Mouse (Mus musculus): Measurements from ENCODE around the gene Ube2s. TPM values are rescaled to one million over a fixed set of nuclear protein-coding genes. Genes with fewer than 3 reads are reported as not detected.

Gene Ube2s
- polyA plus RNA-seq (2017; shearing (Covaris generic)) = 80.0 TPM

GRCm38 (mm10) chr7:4812303-4813104 lies at the start of gene Ube2s:
Gene Ube2s (minus strand): TSS chr7:4812590.

GRCm38 (mm10) chr7:4844245-4844916 lies 32.0 kb upstream of the Ube2s start, which contains the start of gene Shisa7:
Gene Shisa7 (minus strand): TSS chr7:4844696.

GRCm38 (mm10) chr7:4792278-4793212 lies 19.8 kb downstream of the Ube2s start, which contains the start of gene Rpl28:
Gene Rpl28 (plus strand): TSS chr7:4792874.

GRCm38 (mm10) chr7:4789436-4789935 lies 22.9 kb downstream of the Ube2s start, which contains the start of gene Tmem238:
Gene Tmem238 (minus strand): TSS chr7:4789656.

GRCm38 (mm10) chr7:4782759-4783158 lies 29.6 kb downstream of the Ube2s start, which contains the start of the genes Il11 and Tmem190:
Gene Il11 (minus strand): TSS chr7:4782859.
Gene Tmem190 (plus strand): TSS chr7:4782937.

GRCm38 (mm10) chr7:4771202-4771601 lies 41.2 kb downstream of the Ube2s start, which contains the start of gene Fam71e2:
Gene Fam71e2 (minus strand): TSS chr7:4771302.

GRCm38 (mm10) chr7:4752821-4753570 lies 59.4 kb downstream of the Ube2s start, which contains the start of gene Cox6b2:
Gene Cox6b2 (minus strand): TSS chr7:4753094.

Other genes starting within 250 kb of the Ube2s start
- not detected for gene Ptprh, start 208.5 kb downstream of the Ube2s start, polyA plus RNA-seq (2017; shearing (Covaris generic))
- 3.5 TPM for gene Tmem86b, start 181.2 kb downstream of the Ube2s start, polyA plus RNA-seq (2017; shearing (Covaris generic))
- 26.6 TPM for gene Ppp6r1, start 153.6 kb downstream of the Ube2s start, polyA plus RNA-seq (2017; shearing (Covaris generic))
- gene Hspbp1, start 127.5 kb downstream of the Ube2s start, polyA plus RNA-seq (2017; shearing (Covaris generic)) = 87.0 TPM
- gene Brsk1, start 122.0 kb downstream of the Ube2s start, polyA plus RNA-seq (2017; shearing (Covaris generic)) = not detected
- not detected for gene Tmem150b, start 87.3 kb downstream of the Ube2s start, polyA plus RNA-seq (2017; shearing (Covaris generic))
- gene Kmt5c, start 72.5 kb downstream of the Ube2s start, polyA plus RNA-seq (2017; shearing (Covaris generic)) = 45.4 TPM
- 4.9 TPM for gene Cox6b2, start 59.5 kb downstream of the Ube2s start, polyA plus RNA-seq (2017; shearing (Covaris generic))
- not detected for gene Fam71e2, start 41.3 kb downstream of the Ube2s start, polyA plus RNA-seq (2017; shearing (Covaris generic))
- not detected for gene Il11, start 29.7 kb downstream of the Ube2s start, polyA plus RNA-seq (2017; shearing (Covaris generic))
- not detected for gene Tmem190, start 29.7 kb downstream of the Ube2s start, polyA plus RNA-seq (2017; shearing (Covaris generic))
- 0.46 TPM for gene Tmem238, start 22.9 kb downstream of the Ube2s start, polyA plus RNA-seq (2017; shearing (Covaris generic))
- gene Rpl28, start 19.7 kb downstream of the Ube2s start, polyA plus RNA-seq (2017; shearing (Covaris generic)) = 535 TPM
- gene Shisa7, start 32.1 kb upstream of the Ube2s start, polyA plus RNA-seq (2017; shearing (Covaris generic)) = not detected
- gene Isoc2b, start 57.7 kb upstream of the Ube2s start, polyA plus RNA-seq (2017; shearing (Covaris generic)) = 44.2 TPM
- gene Isoc2a, start 64.6 kb upstream of the Ube2s start, polyA plus RNA-seq (2017; shearing (Covaris generic)) = 1.1 TPM
- not detected for gene Gm36210, start 93.9 kb upstream of the Ube2s start, polyA plus RNA-seq (2017; shearing (Covaris generic))
- 1.9 TPM for gene Zfp628, start 102.6 kb upstream of the Ube2s start, polyA plus RNA-seq (2017; shearing (Covaris generic))
- gene Nat14, start 109.4 kb upstream of the Ube2s start, polyA plus RNA-seq (2017; shearing (Covaris generic)) = 0.71 TPM
- not detected for gene Ssc5d, start 113.2 kb upstream of the Ube2s start, polyA plus RNA-seq (2017; shearing (Covaris generic))
- 0.43 TPM for gene Sbk2, start 151.8 kb upstream of the Ube2s start, polyA plus RNA-seq (2017; shearing (Covaris generic))
- not detected for gene Sbk3, start 158.6 kb upstream of the Ube2s start, polyA plus RNA-seq (2017; shearing (Covaris generic))
- gene Zfp579, start 183.6 kb upstream of the Ube2s start, polyA plus RNA-seq (2017; shearing (Covaris generic)) = 12.8 TPM
- 31.7 TPM for gene Zfp524, start 201.8 kb upstream of the Ube2s start, polyA plus RNA-seq (2017; shearing (Covaris generic))
- 29.7 TPM for gene Fiz1, start 202.1 kb upstream of the Ube2s start, polyA plus RNA-seq (2017; shearing (Covaris generic))
- 17.0 TPM for gene Gm44973, start 202.9 kb upstream of the Ube2s start, polyA plus RNA-seq (2017; shearing (Covaris generic))
- gene Zfp865, start 207.8 kb upstream of the Ube2s start, polyA plus RNA-seq (2017; shearing (Covaris generic)) = 10.5 TPM
- not detected for gene Ccdc106, start 208.0 kb upstream of the Ube2s start, polyA plus RNA-seq (2017; shearing (Covaris generic))
- gene 4632433K11Rik, start 221.5 kb upstream of the Ube2s start, polyA plus RNA-seq (2017; shearing (Covaris generic)) = not detected
- 5.3 TPM for gene Zfp784, start 225.9 kb upstream of the Ube2s start, polyA plus RNA-seq (2017; shearing (Covaris generic))
- gene Zfp580, start 238.9 kb upstream of the Ube2s start, polyA plus RNA-seq (2017; shearing (Covaris generic)) = 1.2 TPM
- 105 TPM for gene U2af2, start 249.6 kb upstream of the Ube2s start, polyA plus RNA-seq (2017; shearing (Covaris generic))

Measured in CD4-positive, CD25-positive, alpha-beta regulatory T cell, adult 9 weeks (primary cell).